Mouse (Mus musculus) embryonic facial prominence, embryonic 11.5 days (tissue): ENCODE measurements around the gene Gbf1. TPM values are rescaled to one million over a fixed set of nuclear protein-coding genes. Genes with fewer than 3 reads are reported as not detected.

Source experiments
- ATAC-seq: fragments of 200-750 bp; cut with Nextera tagmentation; replicated peaks from 2 replicates; pipeline ENCODE4 v1.8.0; 2017; ENCODE audit warnings: low read depth; ENCODE audit not compliant: insufficient number of reproducible peaks, low FRiP score, low TSS enrichment
- DNase-seq: peaks from one replicate; pipeline ENCODE4 v3.0.0-alpha.2; 2015; ENCODE audit warnings: low spot score
- H3K27ac ChIP-seq: fragments of 300-500 bp; sonication (generic); replicated peaks from 2 replicates; pipeline ENCODE4 v1.5.1; 2014; ENCODE audit warnings: mild to moderate bottlenecking, low read depth, low read length, control low read depth
- H3K27me3 ChIP-seq: fragments of 300-500 bp; sonication (generic); 2 replicates; pipeline ENCODE4 v1.6.1; 2014; ENCODE audit warnings: mild to moderate bottlenecking, low read length, moderate library complexity, mixed read lengths; ENCODE audit not compliant: control insufficient read depth, insufficient read depth
- H3K36me3 ChIP-seq: fragments of 300-500 bp; sonication (generic); replicated peaks from 2 replicates; pipeline ENCODE4 v1.6.1; 2014; ENCODE audit warnings: low read depth, mild to moderate bottlenecking, low read length, moderate library complexity, mixed read lengths; ENCODE audit not compliant: control insufficient read depth, insufficient read depth
- H3K4me1 ChIP-seq: fragments of 300-500 bp; sonication (generic); 2 replicates; pipeline ENCODE4 v1.6.1; 2014; ENCODE audit warnings: low read length, mixed read lengths; ENCODE audit not compliant: control insufficient read depth, insufficient read depth
- H3K4me2 ChIP-seq: fragments of 300-500 bp; sonication (generic); 2 replicates; pipeline ENCODE4 v1.6.1; 2014; ENCODE audit warnings: low read depth, mild to moderate bottlenecking, control low read depth, low read length, moderate library complexity
- H3K4me3 ChIP-seq: fragments of 300-500 bp; sonication (generic); 2 replicates; pipeline ENCODE4 v1.5.1; 2014; ENCODE audit warnings: low read depth, low read length, control low read depth
- H3K9ac ChIP-seq: fragments of 300-500 bp; sonication (generic); replicated peaks from 2 replicates; pipeline ENCODE4 v1.6.1; 2014; ENCODE audit warnings: mild to moderate bottlenecking, control low read depth, low read length
- H3K9me3 ChIP-seq: fragments of 300-500 bp; sonication (generic); replicated peaks from 2 replicates; pipeline ENCODE4 v1.6.1; 2016; ENCODE audit warnings: mild to moderate bottlenecking, low read length, inconsistent platforms, mixed read lengths; ENCODE audit not compliant: control insufficient read depth
- WGBS: fragments of 180-500 bp; shearing (Covaris S2); extraction: QIAGEN DNeasy Blood & Tissue Kit; methylation state at CpG from one replicate; pipeline ENCODE4 v1.1.7; 2014; 5-methylcytosine and 5-hydroxymethylcytosine counted together
- polyA plus RNA-seq: library from polyadenylated mRNA; unstranded; fragments of >200 nt; fragmentation: Nextera tagmentation; extraction: Ambion mirVana; gene quantifications from 2 replicates; pipeline ENCODE4 v1.2.1, GENCODE M21; 2014

Gbf1 gene
- polyA plus RNA-seq, 1 experiment from 2014 or later = 33.4 TPM

DNA sequence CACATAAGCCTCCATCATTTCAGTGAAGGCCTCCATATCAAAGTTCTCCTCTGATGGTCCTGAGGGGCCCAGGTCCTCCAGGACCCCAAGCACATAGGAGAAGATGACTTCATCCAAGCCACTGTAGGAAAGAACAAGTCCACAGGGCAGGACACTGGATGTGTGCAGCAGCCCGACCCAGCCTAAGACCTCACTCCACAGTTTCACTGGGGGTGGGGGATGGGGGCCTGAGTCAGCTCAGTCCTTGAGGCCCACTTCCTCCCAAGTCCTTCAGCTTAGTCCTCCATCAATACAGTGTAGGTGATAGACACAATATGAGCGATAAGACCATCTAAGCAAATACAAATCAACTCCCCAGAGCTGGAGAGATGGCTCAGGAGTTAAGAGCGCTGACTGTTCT lies 179.6 kb downstream of the Gbf1 start:
- WGBS = 82% methylated on average over 3 of the region's 3 CpGs
- Histone ChIP-seq H3K4me2 (no peak overlapping the region), H3K27me3 (peaks cover 1% of the 10 kb centered on the region), H3K4me3 (no peak overlapping the region), H3K27ac (no peak overlapping the region), H3K4me1 (peaks cover 3% of the 10 kb centered on the region; the same call in 1 of the 2 replicates), H3K9me3 (no peaks in the 10 kb centered on the region), H3K9ac (no peak overlapping the region), H3K36me3 (no peaks in the 10 kb centered on the region)
- no peak for DNase-seq
- ATAC-seq = no peak

DNA sequence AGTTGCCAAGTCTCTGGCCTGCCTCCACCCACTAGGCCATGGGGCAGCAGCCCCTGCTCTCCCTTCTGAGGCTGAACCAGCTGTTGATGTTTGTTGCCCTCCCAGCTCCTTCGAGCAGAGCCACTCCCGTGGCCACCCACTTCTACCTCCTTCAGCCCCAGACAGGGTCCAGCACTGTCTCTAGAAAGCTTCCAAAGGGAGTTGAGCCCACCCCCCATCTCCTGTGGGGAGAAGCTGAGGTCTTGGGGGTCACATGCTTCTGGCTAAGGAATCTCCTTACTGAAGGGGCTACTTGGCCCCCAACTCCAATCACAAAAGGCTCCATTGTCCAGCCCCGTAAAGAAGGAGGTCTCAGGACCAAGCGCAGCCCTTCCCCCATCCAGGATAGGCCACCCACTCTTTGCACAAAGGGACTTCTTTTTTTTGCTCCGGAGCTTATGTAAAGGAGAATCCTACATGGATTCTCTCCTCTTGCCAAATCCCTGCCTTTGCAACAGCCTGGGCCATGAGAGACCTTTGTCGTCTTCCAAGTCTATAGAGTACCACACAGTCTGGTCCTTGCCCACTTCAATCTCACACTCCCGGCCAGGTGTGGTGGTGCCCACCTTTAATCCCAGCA lies 180.5 kb downstream of the Gbf1 start:
- Histone ChIP-seq H3K9ac (no peak overlapping the region), H3K4me2 (no peak overlapping the region), H3K4me3 (no peak overlapping the region), H3K27ac (no peak overlapping the region), H3K9me3 (no peaks in the 10 kb centered on the region), H3K27me3 (no peaks in the 10 kb centered on the region), H3K36me3 (no peaks in the 10 kb centered on the region), H3K4me1 (peaks cover 7% of the 10 kb centered on the region; the same call in 1 of the 2 replicates)
- WGBS = 36% methylated on average over 7 of the region's 7 CpGs
- DNase-seq (no peak), ATAC-seq (no peak)

DNA sequence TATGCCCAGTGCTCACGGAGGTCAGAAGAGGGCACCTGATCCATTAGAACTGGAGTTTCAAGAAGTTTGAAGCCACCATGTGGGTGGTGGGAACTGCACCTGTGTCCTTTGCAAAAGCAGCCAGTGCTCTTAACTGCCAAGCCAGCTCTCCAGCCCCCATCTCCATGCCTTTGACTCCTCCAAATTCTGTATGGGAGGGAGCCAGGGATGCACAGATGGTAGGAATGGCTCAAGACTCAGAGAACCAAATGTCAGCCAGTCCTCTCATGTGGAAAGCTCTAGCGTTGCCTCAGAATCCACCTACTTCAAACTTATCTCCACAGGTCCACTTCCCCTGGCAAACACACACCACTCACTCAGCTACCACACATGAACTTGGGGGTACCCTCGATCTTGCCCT lies 181.6 kb downstream of the Gbf1 start:
- ATAC-seq = no peak
- no peak overlapping the region for H3K27ac ChIP-seq
- H3K36me3 ChIP-seq = no peaks in the 10 kb centered on the region
- H3K4me3 ChIP-seq = no peak overlapping the region
- DNase-seq = no peak
- 91% methylated on average over 3 of the region's 3 CpGs for WGBS
- H3K9ac ChIP-seq = no peak overlapping the region
- peaks cover 8% of the 10 kb centered on the region; the same call in 1 of the 2 replicates for H3K4me1 ChIP-seq
- no peaks in the 10 kb centered on the region for H3K9me3 ChIP-seq
- H3K27me3 ChIP-seq = no peaks in the 10 kb centered on the region
- no peak overlapping the region for H3K4me2 ChIP-seq

Other genes starting within 250 kb of the Gbf1 start
- 13.9 and 15.9 TPM in 2 replicates for gene Armh3, start 154.0 kb upstream of the Gbf1 start, polyA plus RNA-seq
- 1.9 and 2.4 TPM in 2 replicates for gene Hps6, start 149.0 kb upstream of the Gbf1 start, polyA plus RNA-seq
- gene Pprc1, start 107.6 kb upstream of the Gbf1 start, polyA plus RNA-seq = 46.7 and 57.0 TPM in 2 replicates
- 80.7 and 84.4 TPM in 2 replicates for gene Ldb1, start 107.3 kb upstream of the Gbf1 start, polyA plus RNA-seq
- 114 and 132 TPM in 2 replicates for gene Nolc1, start 76.6 kb upstream of the Gbf1 start, polyA plus RNA-seq
- 0.14 and 0.21 TPM in 2 replicates for gene Elovl3, start 20.6 kb upstream of the Gbf1 start, polyA plus RNA-seq
- 1.7 and 2.0 TPM in 2 replicates for gene Pitx3, start 4.2 kb upstream of the Gbf1 start, polyA plus RNA-seq
- 5.0 and 5.4 TPM in 2 replicates for gene Nfkb2, start 151.8 kb downstream of the Gbf1 start, polyA plus RNA-seq
- gene Psd, start 174.6 kb downstream of the Gbf1 start, polyA plus RNA-seq = 4.8 and 5.0 TPM in 2 replicates
- gene Fbxl15, start 175.7 kb downstream of the Gbf1 start, polyA plus RNA-seq = 15.0 and 18.0 TPM in 2 replicates
- gene Cuedc2, start 186.2 kb downstream of the Gbf1 start, polyA plus RNA-seq = 183 and 199 TPM in 2 replicates
- gene Mfsd13a, start 188.6 kb downstream of the Gbf1 start, polyA plus RNA-seq = 3.2 and 4.1 TPM in 2 replicates
- gene 2310034G01Rik, start 197.8 kb downstream of the Gbf1 start, polyA plus RNA-seq = 1.1 and 2.0 TPM in 2 replicates
- gene Actr1a, start 243.2 kb downstream of the Gbf1 start, polyA plus RNA-seq = 171 and 182 TPM in 2 replicates
- 32.7 and 36.3 TPM in 2 replicates for gene Sufu, start 244.4 kb downstream of the Gbf1 start, polyA plus RNA-seq